Mouse (Mus musculus) embryonic facial prominence, embryonic 10.5 days (tissue): ENCODE results near the gene Enc1. TPM values are rescaled to one million over a fixed set of nuclear protein-coding genes. Genes with fewer than 3 reads are reported as not detected.
"Not testable (repeated sequence)": the region's sequence is repeated elsewhere in the genome, so short reads cannot be mapped to it uniquely, and the experiment has no call there.

Experiments used
- DNase-seq: peaks from one replicate; pipeline ENCODE4 v3.0.0-alpha.2; 2017; ENCODE audit warnings: low spot score
- H3K27ac ChIP-seq: fragments of 300-500 bp; sonication (generic); replicated peaks from 2 replicates; pipeline ENCODE4 v1.5.1; 2016; ENCODE audit warnings: mild to moderate bottlenecking
- H3K27me3 ChIP-seq: fragments of 300-500 bp; sonication (generic); replicated peaks from 2 replicates; pipeline ENCODE4 v1.6.1; 2016; ENCODE audit warnings: low read depth, mild to moderate bottlenecking; ENCODE audit not compliant: poor library complexity, severe bottlenecking
- H3K36me3 ChIP-seq: fragments of 300-500 bp; sonication (generic); replicated peaks from 2 replicates; pipeline ENCODE4 v1.6.1; 2016; ENCODE audit warnings: mild to moderate bottlenecking, moderate library complexity
- H3K4me1 ChIP-seq: fragments of 300-500 bp; sonication (generic); 2 replicates; pipeline ENCODE4 v1.6.1; 2016
- H3K4me3 ChIP-seq: fragments of 300-500 bp; sonication (generic); 2 replicates; pipeline ENCODE4 v1.5.1; 2016; ENCODE audit warnings: mild to moderate bottlenecking, moderate library complexity
- H3K9me3 ChIP-seq: fragments of 300-500 bp; sonication (generic); 2 replicates; pipeline ENCODE4 v1.6.1; 2016; ENCODE audit warnings: mild to moderate bottlenecking
- WGBS: fragments of 180-500 bp; shearing (Covaris S2); methylation state at CpG from one replicate; pipeline ENCODE4 v1.1.7; 2016; 5-methylcytosine and 5-hydroxymethylcytosine counted together
- polyA plus RNA-seq: library from polyadenylated mRNA; unstranded; fragments of >200 nt; fragmentation: Nextera tagmentation; extraction: Ambion mirVana; gene quantifications from 2 replicates; pipeline ENCODE4 v1.2.1, GENCODE M21; 2016

The Enc1 gene
- polyA plus RNA-seq, 1 experiment from 2014 or later = 5.6 TPM

- Histone ChIP-seq H3K36me3 (peaks cover 20% of the 10 kb centered on the region), H3K4me1 (peaks cover 58% of the 10 kb centered on the region), H3K4me3 (no peak overlapping the region), H3K9me3 (no peaks in the 10 kb centered on the region), H3K27me3 (peaks cover 15% of the 10 kb centered on the region), H3K27ac (peak overlapping the region; percentile 57)
- no peak for DNase-seq
- WGBS = 75% methylated on average over 6 of the region's 6 CpGs
These were observed 15.3 kb downstream of the Enc1 start for GRCm38 (mm10) chr13:97255976-97256848.

GRCm38 (mm10) chr13:97256849-97257379 is 16.0 kb downstream of the Enc1 start:
- Histone ChIP-seq H3K27me3 (peaks cover 15% of the 10 kb centered on the region), H3K4me1 (peaks cover 58% of the 10 kb centered on the region), H3K9me3 (no peaks in the 10 kb centered on the region), H3K27ac (peak overlapping the region; percentile 57), H3K4me3 (no peak overlapping the region), H3K36me3 (peaks cover 13% of the 10 kb centered on the region)
- WGBS = 61% methylated on average over 12 of the region's 12 CpGs
- peak; percentile 25 for DNase-seq

- H3K4me3 ChIP-seq = no peak overlapping the region
- no peak for DNase-seq
- H3K27me3 ChIP-seq = peaks cover 15% of the 10 kb centered on the region
- H3K36me3 ChIP-seq = no peaks in the 10 kb centered on the region
- H3K27ac ChIP-seq = no peak overlapping the region; the same call in 1 of the 2 replicates
- no peaks in the 10 kb centered on the region for H3K9me3 ChIP-seq
- peaks cover 41% of the 10 kb centered on the region for H3K4me1 ChIP-seq
- WGBS = 73% methylated on average over 16 of the region's 16 CpGs
These were observed 18.4 kb downstream of the Enc1 start for GRCm38 (mm10) chr13:97259271-97259670.

- Histone ChIP-seq H3K27ac (peak overlapping the region; percentile 37), H3K4me1 (peaks cover 39% of the 10 kb centered on the region), H3K36me3 (no peaks in the 10 kb centered on the region), H3K27me3 (peaks cover 15% of the 10 kb centered on the region), H3K9me3 (no peaks in the 10 kb centered on the region), H3K4me3 (no peak overlapping the region)
- WGBS = 22% methylated on average over 8 of the region's 8 CpGs
- peak; percentile 11 for DNase-seq
These were observed 19.7 kb downstream of the Enc1 start for GRCm38 (mm10) chr13:97260456-97261180.

GRCm38 (mm10) chr13:97261549-97261948 is 20.6 kb downstream of the Enc1 start:
- Histone ChIP-seq H3K4me1 (peaks cover 36% of the 10 kb centered on the region), H3K36me3 (no peaks in the 10 kb centered on the region), H3K9me3 (no peaks in the 10 kb centered on the region), H3K27me3 (peaks cover 15% of the 10 kb centered on the region), H3K27ac (no peak overlapping the region), H3K4me3 (no peak overlapping the region)
- 55% methylated on average over 7 of the region's 8 CpGs for WGBS
- no peak for DNase-seq

- Histone ChIP-seq H3K27ac (no peak overlapping the region), H3K4me1 (peaks cover 28% of the 10 kb centered on the region)
These were observed 21.8 kb downstream of the Enc1 start for GRCm38 (mm10) chr13:97262676-97263075.

GRCm38 (mm10) chr13:97265534-97265933 is 24.6 kb downstream of the Enc1 start:
- WGBS = 90% methylated on average over 6 of the region's 6 CpGs
- not testable (repeated sequence) for H3K27ac ChIP-seq, DNase-seq, H3K9me3 ChIP-seq, H3K4me3 ChIP-seq, H3K27me3 ChIP-seq, H3K36me3 ChIP-seq
- peaks cover 14% of the 10 kb centered on the region for H3K4me1 ChIP-seq

More at GRCm38 (mm10) chr13:97262676-97263075, 21.8 kb downstream of the Enc1 start:
- no peak for DNase-seq
- H3K36me3 ChIP-seq = no peaks in the 10 kb centered on the region
- WGBS = 90% methylated on average over 10 of the region's 10 CpGs
- H3K4me3 ChIP-seq = no peak overlapping the region
- no peaks in the 10 kb centered on the region for H3K9me3 ChIP-seq
- H3K27me3 ChIP-seq = peaks cover 15% of the 10 kb centered on the region

- H3K27me3 ChIP-seq = no peaks in the 10 kb centered on the region
- no peaks in the 10 kb centered on the region for H3K36me3 ChIP-seq
- no peak overlapping the region for H3K27ac ChIP-seq
- DNase-seq = no peak
- no peak overlapping the region for H3K4me3 ChIP-seq
- H3K4me1 ChIP-seq = peaks cover 4% of the 10 kb centered on the region
- H3K9me3 ChIP-seq = peaks cover 4% of the 10 kb centered on the region; the same call in 1 of the 2 replicates
- WGBS = 86% methylated on average over 2 of the region's 2 CpGs
These were observed 29.8 kb downstream of the Enc1 start for GRCm38 (mm10) chr13:97270723-97271122.

GRCm38 (mm10) chr13:97271641-97272040 is 30.7 kb downstream of the Enc1 start:
- 76% methylated on average over 6 of the region's 6 CpGs for WGBS
- H3K4me3 ChIP-seq = no peak overlapping the region
- no peak for DNase-seq
- H3K4me1 ChIP-seq = peaks cover 13% of the 10 kb centered on the region
- peaks cover 4% of the 10 kb centered on the region; the same call in 1 of the 2 replicates for H3K9me3 ChIP-seq
- no peak overlapping the region for H3K27ac ChIP-seq
- no peaks in the 10 kb centered on the region for H3K36me3 ChIP-seq
- no peaks in the 10 kb centered on the region for H3K27me3 ChIP-seq

GRCm38 (mm10) chr13:97274757-97275156 is 33.9 kb downstream of the Enc1 start:
- 0 out of 2 replicates have a peak, but pooled peaks cover 2% of the 10 kb centered on the region for H3K27me3 ChIP-seq
- no peaks in the 10 kb centered on the region for H3K9me3 ChIP-seq
- no peaks in the 10 kb centered on the region for H3K36me3 ChIP-seq
- no peak overlapping the region for H3K27ac ChIP-seq
- DNase-seq = no peak
- H3K4me1 ChIP-seq = peaks cover 21% of the 10 kb centered on the region
- H3K4me3 ChIP-seq = no peak overlapping the region
- 81% methylated on average over 3 of the region's 3 CpGs for WGBS

- WGBS = 81% methylated on average over 10 of the region's 10 CpGs
- no peak for DNase-seq
- H3K27ac ChIP-seq = no peak overlapping the region
These were observed 34.6 kb downstream of the Enc1 start for GRCm38 (mm10) chr13:97275482-97275881.

GRCm38 (mm10) chr13:97282051-97282910 is 41.4 kb downstream of the Enc1 start:
- peak overlapping the region; percentile 47 for H3K4me3 ChIP-seq
- 11% methylated on average over 26 of the region's 26 CpGs for WGBS
- peaks cover 55% of the 10 kb centered on the region for H3K27me3 ChIP-seq
- H3K9me3 ChIP-seq = no peaks in the 10 kb centered on the region
- H3K36me3 ChIP-seq = no peaks in the 10 kb centered on the region
- H3K27ac ChIP-seq = peak overlapping the region; percentile 35; the same call in 1 of the 2 replicates
- H3K4me1 ChIP-seq = peaks cover 18% of the 10 kb centered on the region
- DNase-seq = peak; percentile 41

More at GRCm38 (mm10) chr13:97275482-97275881, 34.6 kb downstream of the Enc1 start:
- peaks cover 21% of the 10 kb centered on the region for H3K4me1 ChIP-seq
- no peak overlapping the region for H3K4me3 ChIP-seq
- no peaks in the 10 kb centered on the region for H3K9me3 ChIP-seq
- H3K36me3 ChIP-seq = no peaks in the 10 kb centered on the region
- H3K27me3 ChIP-seq = 0 out of 2 replicates have a peak, but pooled peaks cover 2% of the 10 kb centered on the region
